Mouse (Mus musculus): Measurements from ENCODE around the gene Zfp462. TPM values are rescaled to one million over a fixed set of nuclear protein-coding genes. Genes with fewer than 3 reads are reported as not detected.

Zfp462 gene
- polyA plus RNA-seq, 1 experiment from 2014 or later, result 14.8 TPM

DNA sequence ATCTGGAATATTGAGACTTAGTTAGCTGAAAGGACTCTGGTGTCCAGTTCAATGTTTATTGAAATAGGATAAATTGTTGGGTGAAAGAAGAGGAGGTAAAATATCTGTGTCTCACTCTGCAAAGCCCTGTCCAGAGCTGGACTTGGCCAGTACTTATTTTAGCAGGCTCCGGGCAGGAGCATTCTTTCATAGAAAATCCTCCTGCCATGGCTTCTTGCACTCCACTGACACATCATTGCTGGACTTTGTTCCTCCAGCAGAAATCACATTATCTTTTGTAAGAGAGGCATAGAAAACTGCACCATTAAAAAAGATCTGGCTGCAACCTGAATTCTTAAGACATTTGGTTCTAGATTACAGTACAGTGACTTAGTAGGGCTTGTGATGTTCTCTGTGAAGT is 61.2 kb downstream of the Zfp462 start:
- Histone ChIP-seq H3K27me3 (replicated peaks; ENCODE audit: low read depth, poor library complexity, severe bottlenecking) (no peaks in the 10 kb centered on the region), H3K4me1 (peaks cover 39% of the 10 kb centered on the region), H3K36me3 (replicated peaks) (peaks cover 84% of the 10 kb centered on the region), H3K4me3 (no peak overlapping the region), H3K27ac (replicated peaks) (peak overlapping the region; percentile 86), H3K9me3 (no peaks in the 10 kb centered on the region)
- WGBS, result 65% methylated on average over 1 of the region's 1 CpGs
- DNase-seq (ENCODE audit: low spot score), result no peak

DNA sequence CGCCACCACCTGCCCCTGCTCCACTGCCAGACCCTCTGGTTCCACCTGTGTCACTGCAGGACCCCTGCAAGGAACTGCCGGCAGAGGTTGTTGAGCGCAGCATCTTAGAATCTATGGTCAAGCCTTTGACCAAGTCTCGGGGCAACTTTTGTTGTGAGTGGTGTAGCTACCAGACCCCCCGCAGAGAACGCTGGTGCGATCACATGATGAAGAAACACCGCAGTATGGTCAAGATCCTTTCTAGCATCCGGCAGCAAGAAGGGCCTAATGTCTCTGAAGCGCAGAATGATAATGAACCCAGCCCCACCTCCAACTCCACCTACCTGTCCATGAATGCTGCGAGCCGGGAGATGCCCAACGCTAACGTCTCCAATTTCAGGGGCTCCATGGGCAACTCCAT is 63.8 kb downstream of the Zfp462 start:
- H3K9me3 ChIP-seq, result no peaks in the 10 kb centered on the region
- H3K27ac ChIP-seq (replicated peaks), result no peak overlapping the region
- WGBS, result 96% methylated on average over 14 of the region's 14 CpGs

DNA sequence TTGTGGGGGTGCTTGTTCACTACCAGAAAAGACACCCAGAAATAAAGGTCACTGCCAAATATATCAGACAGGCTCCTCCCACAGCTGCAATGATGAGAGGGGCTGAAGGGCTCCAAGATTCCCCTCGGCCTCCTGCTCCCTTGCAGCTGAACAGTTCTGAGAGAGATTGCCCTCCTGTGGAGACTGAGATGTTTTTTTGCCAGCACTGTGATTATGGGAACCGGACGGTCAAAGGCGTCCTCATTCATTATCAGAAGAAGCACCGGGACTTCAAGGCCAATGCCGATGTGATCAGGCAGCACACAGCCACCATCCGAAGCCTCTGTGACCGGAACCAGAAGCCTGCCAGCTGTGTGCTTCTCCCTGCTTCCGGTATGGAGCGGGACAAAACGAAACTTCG is 66.5 kb downstream of the Zfp462 start:
- DNase-seq (ENCODE audit: low spot score), result no peak
- 93% methylated on average over 12 of the region's 12 CpGs for WGBS
- H3K36me3 ChIP-seq (replicated peaks), result peaks cover 97% of the 10 kb centered on the region
- no peaks in the 10 kb centered on the region for H3K9me3 ChIP-seq
- peaks cover 1% of the 10 kb centered on the region; the same call in 1 of the 2 replicates for H3K4me1 ChIP-seq
- H3K4me3 ChIP-seq, result no peak overlapping the region
- no peaks in the 10 kb centered on the region for H3K27me3 ChIP-seq (replicated peaks; ENCODE audit: low read depth, poor library complexity, severe bottlenecking)
- H3K27ac ChIP-seq (replicated peaks), result no peak overlapping the region

More for the DNA sequence above, 63.8 kb downstream of the Zfp462 start:
- Histone ChIP-seq H3K4me1 (peaks cover 29% of the 10 kb centered on the region), H3K27me3 (replicated peaks; ENCODE audit: low read depth, poor library complexity, severe bottlenecking) (no peaks in the 10 kb centered on the region), H3K36me3 (replicated peaks) (peaks cover 88% of the 10 kb centered on the region), H3K4me3 (no peak overlapping the region)
- no peak for DNase-seq (ENCODE audit: low spot score)

DNA sequence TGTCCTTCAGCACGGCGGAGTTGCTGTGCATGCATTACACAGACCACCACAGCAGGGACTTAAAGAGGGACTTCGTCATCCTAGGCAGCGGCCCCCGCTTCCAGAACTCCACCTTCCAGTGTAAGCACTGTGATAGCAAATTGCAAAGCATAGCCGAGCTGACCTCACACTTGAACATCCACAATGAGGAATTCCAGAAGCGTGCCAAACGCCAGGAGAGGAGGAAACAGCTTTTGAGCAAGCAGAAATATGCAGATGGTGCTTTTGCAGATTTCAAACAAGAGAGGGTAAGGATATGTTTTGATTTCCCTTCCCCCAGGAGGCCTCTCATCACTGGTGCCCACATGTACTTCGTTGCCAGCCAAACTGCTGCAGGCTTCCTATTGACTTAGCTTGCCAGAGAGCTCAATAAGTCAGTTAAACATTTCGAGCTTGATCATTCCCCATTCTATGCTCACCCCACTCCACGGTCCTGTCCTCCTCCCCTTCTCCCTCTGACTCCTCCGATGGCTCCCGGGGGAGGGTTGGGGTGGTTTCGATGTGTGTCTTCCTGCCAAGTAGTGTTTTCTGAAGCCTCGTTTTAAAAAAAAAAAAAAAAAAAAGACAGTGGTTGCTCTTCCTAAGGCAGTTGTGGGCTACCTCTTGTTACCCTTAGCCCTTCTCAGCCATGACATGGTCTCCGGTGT is 68.9 kb downstream of the Zfp462 start:
- no peak overlapping the region for H3K4me3 ChIP-seq
- H3K27ac ChIP-seq (replicated peaks), result no peak overlapping the region
- 89% methylated on average over 16 of the region's 16 CpGs for WGBS
- peaks cover 100% of the 10 kb centered on the region for H3K36me3 ChIP-seq (replicated peaks)
- H3K4me1 ChIP-seq, result no peaks in the 10 kb centered on the region
- H3K27me3 ChIP-seq (replicated peaks; ENCODE audit: low read depth, poor library complexity, severe bottlenecking), result no peaks in the 10 kb centered on the region
- DNase-seq (ENCODE audit: low spot score), result no peak
- no peaks in the 10 kb centered on the region for H3K9me3 ChIP-seq

DNA sequence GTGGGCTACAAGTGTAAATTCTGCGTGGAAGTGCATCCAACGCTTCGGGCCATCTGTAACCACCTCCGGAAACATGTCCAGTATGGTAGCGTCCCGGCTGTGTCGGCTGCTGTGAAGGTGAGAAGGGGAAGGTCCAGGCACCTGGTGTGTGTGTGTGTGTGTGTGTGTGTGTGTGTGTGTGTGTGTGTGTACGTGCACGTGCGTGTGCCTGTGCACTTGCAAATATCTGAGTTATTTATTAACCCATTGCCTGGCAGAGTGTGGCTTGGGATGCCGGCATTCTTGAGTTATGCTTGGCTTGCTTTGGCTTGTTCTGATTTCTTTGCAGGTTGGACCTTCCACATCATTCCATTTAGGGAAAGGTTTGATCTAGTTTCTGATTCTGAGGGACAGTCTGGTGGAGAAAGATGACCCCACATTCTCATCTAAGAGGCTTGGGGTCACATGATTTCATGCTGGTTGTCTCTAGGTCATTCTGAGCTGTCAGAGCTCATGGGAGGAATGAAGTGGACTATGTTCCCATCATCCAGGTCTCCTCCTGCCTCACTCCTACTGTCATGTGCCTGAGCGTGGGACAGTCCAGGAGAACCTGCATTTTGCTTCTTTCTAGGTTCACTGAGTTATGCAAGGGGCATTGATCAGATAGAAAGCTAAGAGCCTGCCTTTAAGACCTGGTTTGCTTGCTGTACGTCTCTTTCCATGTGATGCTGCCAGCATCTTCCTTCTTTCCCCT is 70.0 kb downstream of the Zfp462 start:
- peaks cover 100% of the 10 kb centered on the region for H3K36me3 ChIP-seq (replicated peaks)
- no peak for DNase-seq (ENCODE audit: low spot score)
- no peaks in the 10 kb centered on the region for H3K27me3 ChIP-seq (replicated peaks; ENCODE audit: low read depth, poor library complexity, severe bottlenecking)
- no peak overlapping the region for H3K4me3 ChIP-seq
- no peaks in the 10 kb centered on the region for H3K4me1 ChIP-seq
- no peaks in the 10 kb centered on the region for H3K9me3 ChIP-seq
- WGBS, result 94% methylated on average over 13 of the region's 13 CpGs
- H3K27ac ChIP-seq (replicated peaks), result no peak overlapping the region

DNA sequence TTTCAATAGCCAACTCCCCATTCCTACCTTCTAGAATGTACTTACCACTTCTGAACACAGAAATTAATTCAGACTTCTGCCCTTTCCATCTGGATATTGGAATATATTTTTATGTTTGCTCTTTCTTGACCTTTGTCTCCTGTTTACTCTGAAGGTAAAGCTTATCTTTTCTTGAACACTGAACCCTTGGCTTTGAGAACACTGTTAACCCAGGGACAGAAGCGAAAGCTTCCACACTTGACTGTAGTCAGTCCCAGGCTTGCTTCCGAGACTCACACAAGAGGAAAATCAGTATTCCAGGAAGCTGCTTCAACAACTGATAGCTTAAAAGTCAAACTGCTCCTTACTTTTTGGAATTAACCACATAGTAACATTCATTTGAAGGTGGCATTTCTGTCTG is 70.7 kb downstream of the Zfp462 start:
- H3K4me1 ChIP-seq, result no peaks in the 10 kb centered on the region
- H3K27ac ChIP-seq (replicated peaks), result no peak overlapping the region
- WGBS, result 94% methylated on average over 2 of the region's 2 CpGs
- H3K4me3 ChIP-seq, result no peak overlapping the region
- no peaks in the 10 kb centered on the region for H3K27me3 ChIP-seq (replicated peaks; ENCODE audit: low read depth, poor library complexity, severe bottlenecking)
- no peak for DNase-seq (ENCODE audit: low spot score)
- no peaks in the 10 kb centered on the region for H3K9me3 ChIP-seq
- peaks cover 100% of the 10 kb centered on the region for H3K36me3 ChIP-seq (replicated peaks)

DNA sequence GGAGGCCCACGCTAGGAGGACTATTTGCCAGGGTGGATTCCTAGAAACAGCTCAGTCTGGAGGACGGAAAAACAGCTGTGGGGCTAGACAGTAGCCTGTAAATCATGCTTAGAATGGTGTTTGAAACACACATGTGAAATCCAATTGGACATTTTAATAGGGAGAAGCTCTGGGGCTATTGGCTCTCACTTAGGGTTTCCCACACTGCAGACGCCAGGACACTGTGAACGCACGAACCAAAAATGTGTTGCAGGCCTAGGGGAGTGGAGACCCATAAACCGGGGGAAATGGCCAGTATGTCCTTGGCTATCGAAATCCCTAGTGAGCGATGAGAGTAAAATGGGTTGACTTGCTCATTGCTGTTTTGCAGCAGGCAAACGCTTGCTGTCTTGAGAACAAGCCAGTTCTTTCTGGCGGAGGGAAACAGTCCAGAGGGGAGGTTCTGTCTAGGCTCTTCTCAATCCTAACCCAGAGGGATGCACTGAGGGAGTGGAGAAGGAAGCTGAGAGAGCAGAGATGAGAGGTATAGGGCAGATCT is 81.3 kb downstream of the Zfp462 start:
- Histone ChIP-seq H3K4me1 (peaks cover 7% of the 10 kb centered on the region), H3K36me3 (replicated peaks) (peaks cover 99% of the 10 kb centered on the region), H3K4me3 (no peak overlapping the region), H3K9me3 (no peaks in the 10 kb centered on the region), H3K27ac (replicated peaks) (no peak overlapping the region), H3K27me3 (replicated peaks; ENCODE audit: low read depth, poor library complexity, severe bottlenecking) (no peaks in the 10 kb centered on the region)
- no peak for DNase-seq (ENCODE audit: low spot score)
- 93% methylated on average over 10 of the region's 10 CpGs for WGBS

DNA sequence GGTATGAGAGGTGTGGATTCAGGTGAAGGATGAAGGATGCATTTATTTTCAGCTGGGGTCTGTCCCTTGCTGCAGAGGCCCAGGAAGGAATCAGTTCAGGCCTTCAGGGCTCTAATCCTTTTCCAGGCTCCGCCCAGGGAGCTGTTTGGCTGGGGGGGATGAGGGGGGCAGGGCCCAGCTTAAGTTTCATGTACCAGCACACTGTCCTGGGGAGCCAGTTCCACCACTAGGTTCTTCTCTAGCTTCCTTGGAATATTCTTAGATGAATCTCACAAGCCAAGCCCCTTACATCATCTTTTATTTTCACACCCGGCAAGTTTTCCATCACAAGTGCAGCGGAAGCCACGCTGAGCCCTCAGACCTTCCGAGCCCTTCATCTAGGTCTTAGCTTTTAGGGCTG is 85.6 kb downstream of the Zfp462 start:
- Histone ChIP-seq H3K27me3 (replicated peaks; ENCODE audit: low read depth, poor library complexity, severe bottlenecking) (no peaks in the 10 kb centered on the region), H3K9me3 (no peaks in the 10 kb centered on the region), H3K4me1 (peaks cover 7% of the 10 kb centered on the region), H3K36me3 (replicated peaks) (peaks cover 99% of the 10 kb centered on the region), H3K4me3 (no peak overlapping the region), H3K27ac (replicated peaks) (no peak overlapping the region)
- WGBS, result 85% methylated on average over 5 of the region's 5 CpGs
- DNase-seq (ENCODE audit: low spot score), result no peak

DNA sequence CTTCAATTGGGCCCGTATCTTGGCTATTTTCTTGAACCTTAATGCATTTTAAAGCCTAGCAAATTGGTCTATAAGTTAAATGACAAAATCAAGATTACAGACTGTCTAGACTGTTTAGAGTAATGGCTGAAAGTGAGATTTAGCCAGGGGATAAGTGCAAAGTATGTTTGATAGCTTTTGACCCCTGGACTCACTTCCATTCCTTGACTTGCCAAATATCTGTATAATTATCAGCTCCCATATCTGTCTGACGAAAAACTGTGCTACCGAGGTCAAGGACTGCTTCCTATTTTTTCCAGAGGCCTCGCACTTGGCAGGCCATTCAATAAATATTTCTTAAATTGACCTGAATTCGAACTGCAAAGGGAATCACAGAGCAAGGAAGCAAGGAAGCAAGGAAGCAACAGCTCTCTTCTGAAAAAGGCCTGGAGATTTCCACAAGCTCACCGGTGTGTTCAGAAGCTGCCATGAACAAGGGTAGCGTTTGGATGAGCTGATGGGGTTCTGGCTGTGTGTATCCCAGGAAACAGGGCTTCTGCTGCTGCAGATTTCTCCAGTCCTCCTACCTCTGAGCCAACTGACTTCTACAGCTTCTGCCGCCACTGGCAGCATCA is 87.6 kb downstream of the Zfp462 start:
- H3K9me3 ChIP-seq, result no peaks in the 10 kb centered on the region
- H3K27ac ChIP-seq (replicated peaks), result no peak overlapping the region
- no peak for DNase-seq (ENCODE audit: low spot score)
- peaks cover 10% of the 10 kb centered on the region for H3K4me1 ChIP-seq
- no peaks in the 10 kb centered on the region for H3K27me3 ChIP-seq (replicated peaks; ENCODE audit: low read depth, poor library complexity, severe bottlenecking)
- no peak overlapping the region for H3K4me3 ChIP-seq
- H3K36me3 ChIP-seq (replicated peaks), result peaks cover 99% of the 10 kb centered on the region
- 80% methylated on average over 8 of the region's 8 CpGs for WGBS

DNA sequence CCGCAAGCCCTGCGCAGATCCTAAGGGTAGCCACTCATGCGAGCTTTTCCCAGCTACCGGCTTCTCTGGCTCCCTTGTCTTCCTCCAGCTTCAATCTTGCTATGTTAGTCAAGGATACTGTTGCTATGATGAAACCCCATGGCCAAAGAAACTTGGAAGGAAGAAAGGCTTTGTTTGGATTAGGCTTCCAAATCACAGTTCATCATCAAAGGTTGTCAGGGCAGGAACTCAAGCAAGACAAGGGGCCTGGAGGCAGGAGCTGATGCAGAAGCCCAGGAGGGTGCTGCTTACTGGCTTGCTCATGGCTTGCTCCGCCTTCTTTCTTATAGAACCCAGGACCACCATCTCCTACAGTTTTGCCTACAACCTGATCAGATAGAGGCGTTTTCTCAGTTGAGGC is 88.6 kb downstream of the Zfp462 start:
- WGBS, result 93% methylated on average over 6 of the region's 6 CpGs
- peaks cover 99% of the 10 kb centered on the region for H3K36me3 ChIP-seq (replicated peaks)

DNA sequence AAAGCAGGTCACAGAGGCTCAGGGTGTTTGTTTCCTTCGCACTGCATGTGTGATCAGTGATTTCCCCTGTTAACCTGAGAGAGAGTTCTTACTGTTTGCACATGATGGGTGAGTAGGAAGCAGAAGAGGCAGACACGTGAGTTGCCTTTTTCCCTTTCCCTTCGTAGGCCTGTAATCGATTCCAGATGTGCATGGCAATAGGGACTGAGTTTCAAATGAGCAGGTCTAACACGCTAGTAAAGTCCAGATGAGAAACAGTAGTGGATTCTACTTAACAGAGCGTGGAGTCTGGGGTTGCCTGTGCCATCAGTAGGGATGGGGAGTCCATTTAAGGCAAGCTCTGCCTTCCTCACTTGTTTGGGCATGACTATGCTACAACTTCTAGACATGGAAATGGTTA is 93.3 kb downstream of the Zfp462 start:
- DNase-seq (ENCODE audit: low spot score), result peak; percentile 55
- no peaks in the 10 kb centered on the region for H3K9me3 ChIP-seq
- H3K27me3 ChIP-seq (replicated peaks; ENCODE audit: low read depth, poor library complexity, severe bottlenecking), result no peaks in the 10 kb centered on the region
- H3K36me3 ChIP-seq (replicated peaks), result peaks cover 100% of the 10 kb centered on the region
- 0 out of 2 replicates have a peak overlapping the region, but pooled peaks have one; percentile 14 for H3K27ac ChIP-seq (replicated peaks)
- H3K4me3 ChIP-seq, result no peak overlapping the region
- WGBS, result 46% methylated on average over 6 of the region's 6 CpGs
- H3K4me1 ChIP-seq, result peaks cover 38% of the 10 kb centered on the region

More for the DNA sequence above, 88.6 kb downstream of the Zfp462 start:
- Histone ChIP-seq H3K27me3 (replicated peaks; ENCODE audit: low read depth, poor library complexity, severe bottlenecking) (no peaks in the 10 kb centered on the region), H3K4me3 (no peak overlapping the region), H3K27ac (replicated peaks) (no peak overlapping the region), H3K4me1 (peaks cover 20% of the 10 kb centered on the region), H3K9me3 (no peaks in the 10 kb centered on the region)
- no peak for DNase-seq (ENCODE audit: low spot score)

DNA sequence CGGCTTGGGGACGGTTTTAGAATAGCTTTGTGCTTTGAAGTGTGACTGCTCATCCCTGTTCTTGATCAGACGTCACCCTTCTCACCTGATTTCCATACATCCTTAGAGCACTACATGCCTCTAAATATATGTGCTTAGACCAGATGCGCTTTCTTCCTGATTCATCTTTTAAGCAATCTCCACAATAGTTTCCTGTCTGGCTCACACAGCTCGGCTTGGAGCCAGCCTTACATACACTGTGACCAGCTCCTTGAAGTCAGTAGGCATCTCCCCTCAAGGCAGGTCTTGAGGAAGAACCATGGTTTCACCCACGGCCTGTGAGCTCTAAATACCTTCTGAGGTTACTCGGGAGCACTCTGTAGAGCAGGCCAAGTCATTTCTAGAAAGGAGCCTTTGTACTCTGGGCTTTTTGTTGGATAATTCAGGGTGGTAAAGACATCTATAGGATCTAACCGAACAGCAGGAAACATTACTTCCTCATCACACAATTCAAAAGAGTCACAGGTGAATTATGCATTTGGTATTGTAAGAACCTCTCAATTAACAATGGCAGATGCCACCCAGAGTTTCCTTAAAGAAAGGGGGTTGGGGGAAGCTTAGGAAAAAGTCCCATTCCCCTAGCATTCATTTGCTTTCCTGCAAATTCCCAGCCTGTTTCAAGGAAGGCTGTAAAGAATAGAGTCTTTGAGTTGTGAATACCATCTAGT is 95.6 kb downstream of the Zfp462 start:
- WGBS, result 70% methylated on average over 8 of the region's 8 CpGs
- peaks cover 100% of the 10 kb centered on the region for H3K36me3 ChIP-seq (replicated peaks)
- H3K4me1 ChIP-seq, result peaks cover 38% of the 10 kb centered on the region
- DNase-seq (ENCODE audit: low spot score), result no peak
- no peaks in the 10 kb centered on the region for H3K9me3 ChIP-seq
- H3K4me3 ChIP-seq, result no peak overlapping the region
- H3K27ac ChIP-seq (replicated peaks), result no peak overlapping the region
- no peaks in the 10 kb centered on the region for H3K27me3 ChIP-seq (replicated peaks; ENCODE audit: low read depth, poor library complexity, severe bottlenecking)

Data from embryonic facial prominence, embryonic 10.5 days (tissue).